Mouse (Mus musculus): ENCODE results near the gene Srd5a3. TPM values are rescaled to one million over a fixed set of nuclear protein-coding genes. Genes with fewer than 3 reads are reported as not detected.

The Srd5a3 gene
- polyA plus RNA-seq, 1 experiment from 2014 or later, result 16.1 TPM

- ATAC-seq (ENCODE audit: low FRiP score) (no peak), DNase-seq (ENCODE audit: low spot score) (no peak)
- WGBS, result 95% methylated on average over 6 of the region's 6 CpGs
- H3K9ac ChIP-seq (ENCODE audit: low read depth, low read length), result no peak overlapping the region
- H3K4me3 ChIP-seq (ENCODE audit: low read depth, low read length), result no peak overlapping the region
- H3K4me2 ChIP-seq (replicated peaks; ENCODE audit: low read depth, low read length), result no peak overlapping the region
- H3K36me3 ChIP-seq (ENCODE audit: control insufficient read depth, insufficient read depth, low read length), result no peaks in the 10 kb centered on the region
- no peaks in the 10 kb centered on the region for H3K27me3 ChIP-seq (ENCODE audit: control insufficient read depth, insufficient read depth, low read length)
- no peak overlapping the region for H3K27ac ChIP-seq (ENCODE audit: low read depth, low read length)
- no peaks in the 10 kb centered on the region for H3K9me3 ChIP-seq (ENCODE audit: control insufficient read depth, low read length)
- H3K4me1 ChIP-seq (replicated peaks; ENCODE audit: control insufficient read depth, insufficient read depth, low read length), result no peaks in the 10 kb centered on the region
Observed at GRCm38 (mm10) chr5:76161491-76161890, 21.4 kb downstream of the Srd5a3 start.

- WGBS, result 88% methylated on average over 5 of the region's 5 CpGs
- no peak overlapping the region for H3K4me3 ChIP-seq (ENCODE audit: low read depth, low read length)
- H3K9me3 ChIP-seq (ENCODE audit: control insufficient read depth, low read length), result no peaks in the 10 kb centered on the region
- no peaks in the 10 kb centered on the region for H3K36me3 ChIP-seq (ENCODE audit: control insufficient read depth, insufficient read depth, low read length)
- no peaks in the 10 kb centered on the region for H3K4me1 ChIP-seq (replicated peaks; ENCODE audit: control insufficient read depth, insufficient read depth, low read length)
- H3K4me2 ChIP-seq (replicated peaks; ENCODE audit: low read depth, low read length), result no peak overlapping the region
- no peak overlapping the region for H3K9ac ChIP-seq (ENCODE audit: low read depth, low read length)
- DNase-seq (ENCODE audit: low spot score) (no peak), ATAC-seq (ENCODE audit: low FRiP score) (no peak)
- no peaks in the 10 kb centered on the region for H3K27me3 ChIP-seq (ENCODE audit: control insufficient read depth, insufficient read depth, low read length)
- no peak overlapping the region for H3K27ac ChIP-seq (ENCODE audit: low read depth, low read length)
Observed at GRCm38 (mm10) chr5:76162926-76163325, 22.9 kb downstream of the Srd5a3 start.

- no peaks in the 10 kb centered on the region for H3K4me1 ChIP-seq (replicated peaks; ENCODE audit: control insufficient read depth, insufficient read depth, low read length)
- H3K27ac ChIP-seq (ENCODE audit: low read depth, low read length), result no peak overlapping the region
- DNase-seq (ENCODE audit: low spot score) (no peak), ATAC-seq (ENCODE audit: low FRiP score) (no peak)
- H3K4me2 ChIP-seq (replicated peaks; ENCODE audit: low read depth, low read length), result no peak overlapping the region
- WGBS, result 37% methylated on average over 4 of the region's 4 CpGs
- H3K4me3 ChIP-seq (ENCODE audit: low read depth, low read length), result no peak overlapping the region
- H3K9ac ChIP-seq (ENCODE audit: low read depth, low read length), result no peak overlapping the region
- H3K36me3 ChIP-seq (ENCODE audit: control insufficient read depth, insufficient read depth, low read length), result no peaks in the 10 kb centered on the region
- H3K27me3 ChIP-seq (ENCODE audit: control insufficient read depth, insufficient read depth, low read length), result no peaks in the 10 kb centered on the region
- H3K9me3 ChIP-seq (ENCODE audit: control insufficient read depth, low read length), result no peaks in the 10 kb centered on the region
Observed at GRCm38 (mm10) chr5:76163828-76164390, 23.8 kb downstream of the Srd5a3 start.

GRCm38 (mm10) chr5:76164827-76165226 lies 24.8 kb downstream of the Srd5a3 start:
- Histone ChIP-seq H3K9ac (ENCODE audit: low read depth, low read length) (no peak overlapping the region), H3K27me3 (ENCODE audit: control insufficient read depth, insufficient read depth, low read length) (no peaks in the 10 kb centered on the region), H3K4me3 (ENCODE audit: low read depth, low read length) (no peak overlapping the region), H3K4me2 (replicated peaks; ENCODE audit: low read depth, low read length) (no peak overlapping the region), H3K4me1 (replicated peaks; ENCODE audit: control insufficient read depth, insufficient read depth, low read length) (no peaks in the 10 kb centered on the region), H3K36me3 (ENCODE audit: control insufficient read depth, insufficient read depth, low read length) (no peaks in the 10 kb centered on the region), H3K9me3 (ENCODE audit: control insufficient read depth, low read length) (no peaks in the 10 kb centered on the region), H3K27ac (ENCODE audit: low read depth, low read length) (no peak overlapping the region)
- WGBS, result 64% methylated on average over 7 of the region's 7 CpGs
- DNase-seq (ENCODE audit: low spot score) (no peak), ATAC-seq (ENCODE audit: low FRiP score) (no peak)

- 79% methylated on average over 4 of the region's 4 CpGs for WGBS
- no peak for DNase-seq (ENCODE audit: low spot score)
Observed at GRCm38 (mm10) chr5:76170522-76170921, 30.5 kb downstream of the Srd5a3 start.

GRCm38 (mm10) chr5:76171039-76171438 lies 31.0 kb downstream of the Srd5a3 start:
- Histone ChIP-seq H3K4me3 (ENCODE audit: low read depth, low read length) (no peak overlapping the region), H3K36me3 (ENCODE audit: control insufficient read depth, insufficient read depth, low read length) (no peaks in the 10 kb centered on the region), H3K27me3 (ENCODE audit: control insufficient read depth, insufficient read depth, low read length) (no peaks in the 10 kb centered on the region), H3K9ac (ENCODE audit: low read depth, low read length) (no peak overlapping the region), H3K27ac (ENCODE audit: low read depth, low read length) (no peak overlapping the region), H3K4me2 (replicated peaks; ENCODE audit: low read depth, low read length) (no peak overlapping the region), H3K9me3 (ENCODE audit: control insufficient read depth, low read length) (no peaks in the 10 kb centered on the region), H3K4me1 (replicated peaks; ENCODE audit: control insufficient read depth, insufficient read depth, low read length) (no peaks in the 10 kb centered on the region)
- ATAC-seq (ENCODE audit: low FRiP score) (no peak), DNase-seq (ENCODE audit: low spot score) (no peak)

More at GRCm38 (mm10) chr5:76170522-76170921, 30.5 kb downstream of the Srd5a3 start:
- Histone ChIP-seq H3K4me3 (ENCODE audit: low read depth, low read length) (no peak overlapping the region), H3K9me3 (ENCODE audit: control insufficient read depth, low read length) (no peaks in the 10 kb centered on the region), H3K27ac (ENCODE audit: low read depth, low read length) (no peak overlapping the region), H3K4me1 (replicated peaks; ENCODE audit: control insufficient read depth, insufficient read depth, low read length) (no peaks in the 10 kb centered on the region), H3K36me3 (ENCODE audit: control insufficient read depth, insufficient read depth, low read length) (no peaks in the 10 kb centered on the region), H3K4me2 (replicated peaks; ENCODE audit: low read depth, low read length) (no peak overlapping the region), H3K9ac (ENCODE audit: low read depth, low read length) (no peak overlapping the region), H3K27me3 (ENCODE audit: control insufficient read depth, insufficient read depth, low read length) (no peaks in the 10 kb centered on the region)
- ATAC-seq (ENCODE audit: low FRiP score), result no peak

GRCm38 (mm10) chr5:76175051-76175450 lies 35.0 kb downstream of the Srd5a3 start:
- H3K4me3 ChIP-seq (ENCODE audit: low read depth, low read length), result no peak overlapping the region
- no peaks in the 10 kb centered on the region for H3K9me3 ChIP-seq (ENCODE audit: control insufficient read depth, low read length)
- no peaks in the 10 kb centered on the region for H3K36me3 ChIP-seq (ENCODE audit: control insufficient read depth, insufficient read depth, low read length)
- no peaks in the 10 kb centered on the region for H3K4me1 ChIP-seq (replicated peaks; ENCODE audit: control insufficient read depth, insufficient read depth, low read length)
- H3K9ac ChIP-seq (ENCODE audit: low read depth, low read length), result no peak overlapping the region
- no peaks in the 10 kb centered on the region for H3K27me3 ChIP-seq (ENCODE audit: control insufficient read depth, insufficient read depth, low read length)
- DNase-seq (ENCODE audit: low spot score) (no peak), ATAC-seq (ENCODE audit: low FRiP score) (no peak)
- H3K4me2 ChIP-seq (replicated peaks; ENCODE audit: low read depth, low read length), result no peak overlapping the region
- 90% methylated on average over 4 of the region's 4 CpGs for WGBS
- H3K27ac ChIP-seq (ENCODE audit: low read depth, low read length), result no peak overlapping the region

GRCm38 (mm10) chr5:76176411-76176810 lies 36.3 kb downstream of the Srd5a3 start:
- H3K27me3 ChIP-seq (ENCODE audit: control insufficient read depth, insufficient read depth, low read length), result no peaks in the 10 kb centered on the region
- H3K36me3 ChIP-seq (ENCODE audit: control insufficient read depth, insufficient read depth, low read length), result no peaks in the 10 kb centered on the region
- H3K9me3 ChIP-seq (ENCODE audit: control insufficient read depth, low read length), result no peaks in the 10 kb centered on the region
- no peak overlapping the region for H3K4me3 ChIP-seq (ENCODE audit: low read depth, low read length)
- ATAC-seq (ENCODE audit: low FRiP score) (no peak), DNase-seq (ENCODE audit: low spot score) (no peak)
- WGBS, result 40% methylated on average over 3 of the region's 3 CpGs
- no peak overlapping the region for H3K27ac ChIP-seq (ENCODE audit: low read depth, low read length)
- no peaks in the 10 kb centered on the region for H3K4me1 ChIP-seq (replicated peaks; ENCODE audit: control insufficient read depth, insufficient read depth, low read length)
- H3K9ac ChIP-seq (ENCODE audit: low read depth, low read length), result no peak overlapping the region
- no peak overlapping the region for H3K4me2 ChIP-seq (replicated peaks; ENCODE audit: low read depth, low read length)

- DNase-seq (ENCODE audit: low spot score), result no peak
- no peak for ATAC-seq (ENCODE audit: low FRiP score)
Observed at GRCm38 (mm10) chr5:76176841-76177240, 36.8 kb downstream of the Srd5a3 start.

More at GRCm38 (mm10) chr5:76176841-76177240, 36.8 kb downstream of the Srd5a3 start:
- no peaks in the 10 kb centered on the region for H3K36me3 ChIP-seq (ENCODE audit: control insufficient read depth, insufficient read depth, low read length)
- no peak overlapping the region for H3K27ac ChIP-seq (ENCODE audit: low read depth, low read length)
- 74% methylated on average over 11 of the region's 11 CpGs for WGBS
- no peaks in the 10 kb centered on the region for H3K9me3 ChIP-seq (ENCODE audit: control insufficient read depth, low read length)
- no peak overlapping the region for H3K9ac ChIP-seq (ENCODE audit: low read depth, low read length)
- no peak overlapping the region for H3K4me2 ChIP-seq (replicated peaks; ENCODE audit: low read depth, low read length)
- no peaks in the 10 kb centered on the region for H3K4me1 ChIP-seq (replicated peaks; ENCODE audit: control insufficient read depth, insufficient read depth, low read length)
- H3K4me3 ChIP-seq (ENCODE audit: low read depth, low read length), result no peak overlapping the region
- no peaks in the 10 kb centered on the region for H3K27me3 ChIP-seq (ENCODE audit: control insufficient read depth, insufficient read depth, low read length)

Data from hindbrain, embryonic 11.5 days (tissue).